Mouse (Mus musculus): ENCODE results near the gene 4930519G04Rik. TPM values are rescaled to one million over a fixed set of nuclear protein-coding genes. Genes with fewer than 3 reads are reported as not detected.
"Not testable (repeated sequence)": the region's sequence is repeated elsewhere in the genome, so short reads cannot be mapped to it uniquely, and the experiment has no call there.

Gene 4930519G04Rik
- polyA plus RNA-seq, 2 experiments, result not detected

- no peaks in the 10 kb centered on the region for H3K4me1 ChIP-seq (replicated peaks; ENCODE audit: control insufficient read depth in 2 of 2, insufficient read depth in 2 of 2, low read length in 1 of 2)
- 58% methylated on average over 5 of the region's 5 CpGs for WGBS (ENCODE audit: insufficient replicate concordance)
Observed at GRCm38 (mm10) chr5:114842674-114843073, 10.8 kb upstream of the 4930519G04Rik start.

GRCm38 (mm10) chr5:114844371-114844770 is 9.1 kb upstream of the 4930519G04Rik start:
- DNase-seq (ENCODE audit: low read depth in 3 of 3, low spot score in 3 of 3); H3K4me3 ChIP-seq (ENCODE audit: insufficient read depth in 1 of 2, low read depth in 2 of 2, low read length in 2 of 2); H3K4me1 ChIP-seq (replicated peaks; ENCODE audit: control insufficient read depth in 2 of 2, insufficient read depth in 2 of 2, low read length in 1 of 2); H3K9ac ChIP-seq (replicated peaks); H3K4me2 ChIP-seq (ENCODE audit: low read depth); H3K27ac ChIP-seq; ATAC-seq (ENCODE audit: insufficient read depth); H3K27me3 ChIP-seq (ENCODE audit: control insufficient read depth, insufficient read depth, low read length); H3K36me3 ChIP-seq (replicated peaks; ENCODE audit: control insufficient read depth, insufficient read depth, low read depth); H3K9me3 ChIP-seq (ENCODE audit: control insufficient read depth, low read length): not testable (repeated sequence)
- 69% methylated on average over 2 of the region's 2 CpGs for WGBS (ENCODE audit: insufficient replicate concordance)

More at GRCm38 (mm10) chr5:114842674-114843073, 10.8 kb upstream of the 4930519G04Rik start:
- Histone ChIP-seq H3K36me3 (replicated peaks; ENCODE audit: control insufficient read depth, insufficient read depth, low read depth) (no peaks in the 10 kb centered on the region), H3K9ac (replicated peaks) (no peak overlapping the region), H3K4me2 (ENCODE audit: low read depth) (no peak overlapping the region), H3K27me3 (ENCODE audit: control insufficient read depth, insufficient read depth, low read length) (no peaks in the 10 kb centered on the region), H3K4me3 (ENCODE audit: insufficient read depth in 1 of 2, low read depth in 2 of 2, low read length in 2 of 2) (no peak overlapping the region), H3K9me3 (ENCODE audit: control insufficient read depth, low read length) (no peaks in the 10 kb centered on the region), H3K27ac (no peak overlapping the region)
- ATAC-seq (ENCODE audit: insufficient read depth) (no peak), DNase-seq (ENCODE audit: low read depth in 3 of 3, low spot score in 3 of 3) (no peak)
- TF ChIP-seq EP300 (IDR thresholded peaks at IDR 0.05; ENCODE audit: low read depth), result no peak
- no peak for TF ChIP-seq CTCF (IDR thresholded peaks at IDR 0.05; ENCODE audit: low read depth)

- Histone ChIP-seq H3K4me1 (replicated peaks; ENCODE audit: control insufficient read depth in 2 of 2, insufficient read depth in 2 of 2, low read length in 1 of 2) (no peaks in the 10 kb centered on the region), H3K9ac (replicated peaks) (no peak overlapping the region), H3K4me2 (ENCODE audit: low read depth) (no peak overlapping the region), H3K9me3 (ENCODE audit: control insufficient read depth, low read length) (no peaks in the 10 kb centered on the region), H3K36me3 (replicated peaks; ENCODE audit: control insufficient read depth, insufficient read depth, low read depth) (no peaks in the 10 kb centered on the region), H3K27ac (no peak overlapping the region), H3K4me3 (ENCODE audit: insufficient read depth in 1 of 2, low read depth in 2 of 2, low read length in 2 of 2) (no peak overlapping the region), H3K27me3 (ENCODE audit: control insufficient read depth, insufficient read depth, low read length) (no peaks in the 10 kb centered on the region)
- no peak for TF ChIP-seq EP300 (IDR thresholded peaks at IDR 0.05; ENCODE audit: low read depth)
- no peak for TF ChIP-seq CTCF (IDR thresholded peaks at IDR 0.05; ENCODE audit: low read depth)
- ATAC-seq (ENCODE audit: insufficient read depth) (peak; percentile 63), DNase-seq (ENCODE audit: low read depth in 3 of 3, low spot score in 3 of 3) (no peak)
- WGBS (ENCODE audit: insufficient replicate concordance), result 64% methylated on average over 20 of the region's 20 CpGs
Observed at GRCm38 (mm10) chr5:114851565-114852236, 1.8 kb upstream of the 4930519G04Rik start.

GRCm38 (mm10) chr5:114858582-114858981 is 5.1 kb downstream of the 4930519G04Rik start, which contains the start of gene Gm9936:
Gm9936 (minus strand) TSS chr5:114858682.
- no peak for TF ChIP-seq EP300 (IDR thresholded peaks at IDR 0.05; ENCODE audit: low read depth)
- TF ChIP-seq CTCF (IDR thresholded peaks at IDR 0.05; ENCODE audit: low read depth), result no peak
- Histone ChIP-seq H3K27ac (no peak within 1 kb of the TSS), H3K36me3 (replicated peaks; ENCODE audit: control insufficient read depth, insufficient read depth, low read depth) (no peaks in the 10 kb centered on the region), H3K4me3 (ENCODE audit: insufficient read depth in 1 of 2, low read depth in 2 of 2, low read length in 2 of 2) (no peak within 1 kb of the TSS), H3K9ac (replicated peaks) (no peak within 1 kb of the TSS), H3K9me3 (ENCODE audit: control insufficient read depth, low read length) (no peaks in the 10 kb centered on the region), H3K27me3 (ENCODE audit: control insufficient read depth, insufficient read depth, low read length) (no peaks in the 10 kb centered on the region; the same call in 1 of the 2 replicates), H3K4me2 (ENCODE audit: low read depth) (no peak within 1 kb of the TSS; the same call in 1 of the 2 replicates), H3K4me1 (replicated peaks; ENCODE audit: control insufficient read depth in 2 of 2, insufficient read depth in 2 of 2, low read length in 1 of 2) (no peaks in the 10 kb centered on the region)
- WGBS (ENCODE audit: insufficient replicate concordance), result 66% methylated on average over 12 of the region's 12 CpGs
- no peak for DNase-seq (ENCODE audit: low read depth in 3 of 3, low spot score in 3 of 3)
- no peak for ATAC-seq (ENCODE audit: insufficient read depth)

GRCm38 (mm10) chr5:114859253-114859652 is 5.8 kb downstream of the 4930519G04Rik start:
- DNase-seq (ENCODE audit: low read depth in 3 of 3, low spot score in 3 of 3) (peak; percentile 10 to 32 (median 14)), ATAC-seq (ENCODE audit: insufficient read depth) (no peak)
- H3K27ac ChIP-seq, result no peak overlapping the region
- no peaks in the 10 kb centered on the region; the same call in 1 of the 2 replicates for H3K27me3 ChIP-seq (ENCODE audit: control insufficient read depth, insufficient read depth, low read length)
- peak; percentile 86 for TF ChIP-seq CTCF (IDR thresholded peaks at IDR 0.05; ENCODE audit: low read depth)
- TF ChIP-seq EP300 (IDR thresholded peaks at IDR 0.05; ENCODE audit: low read depth), result no peak
- H3K9me3 ChIP-seq (ENCODE audit: control insufficient read depth, low read length), result no peaks in the 10 kb centered on the region
- H3K4me3 ChIP-seq (ENCODE audit: insufficient read depth in 1 of 2, low read depth in 2 of 2, low read length in 2 of 2), result no peak overlapping the region
- H3K4me1 ChIP-seq (replicated peaks; ENCODE audit: control insufficient read depth in 2 of 2, insufficient read depth in 2 of 2, low read length in 1 of 2), result no peaks in the 10 kb centered on the region
- H3K9ac ChIP-seq (replicated peaks), result no peak overlapping the region
- H3K36me3 ChIP-seq (replicated peaks; ENCODE audit: control insufficient read depth, insufficient read depth, low read depth), result no peaks in the 10 kb centered on the region
- H3K4me2 ChIP-seq (ENCODE audit: low read depth), result no peak overlapping the region; the same call in 1 of the 2 replicates
- 7% methylated on average over 18 of the region's 18 CpGs for WGBS (ENCODE audit: insufficient replicate concordance)
